Mouse (Mus musculus) intestine, postnatal 0 days (tissue): ENCODE data around the gene Sema6d. TPM values are rescaled to one million over a fixed set of nuclear protein-coding genes. Genes with fewer than 3 reads are reported as not detected.
A peak's percentile ranks its signal among the peaks of the same experiment; 100 is the strongest.

Source experiments
- ATAC-seq: fragments of 200-750 bp; cut with Nextera tagmentation; 2 replicates; pipeline ENCODE4 v1.8.0; 2017; ENCODE audit warnings: mild to moderate bottlenecking, moderate TSS enrichment, moderate library complexity
- H3K27ac ChIP-seq: fragments of 300-500 bp; sonication (generic); 2 replicates; pipeline ENCODE4 v1.5.1; 2014; ENCODE audit warnings: mild to moderate bottlenecking, low read depth, low read length, moderate library complexity
- H3K27me3 ChIP-seq: fragments of 300-500 bp; sonication (generic); replicated peaks from 2 replicates; pipeline ENCODE4 v1.6.1; 2014; ENCODE audit warnings: low read length, mixed read lengths; ENCODE audit not compliant: control insufficient read depth, insufficient read depth
- H3K36me3 ChIP-seq: fragments of 300-500 bp; sonication (generic); 2 replicates; pipeline ENCODE4 v1.6.1; 2014; ENCODE audit warnings: mild to moderate bottlenecking, moderate library complexity; ENCODE audit not compliant: control insufficient read depth, insufficient read depth
- H3K4me1 ChIP-seq: fragments of 300-500 bp; sonication (generic); replicated peaks from 2 replicates; pipeline ENCODE4 v1.6.1; 2014; ENCODE audit warnings: antibody characterized with exemption, low read length, mixed read lengths; ENCODE audit not compliant: control insufficient read depth, insufficient read depth
- H3K4me2 ChIP-seq: fragments of 300-500 bp; sonication (generic); replicated peaks from 2 replicates; pipeline ENCODE4 v1.6.1; 2014; ENCODE audit warnings: low read depth, mild to moderate bottlenecking, moderate library complexity
- H3K4me3 ChIP-seq: fragments of 300-500 bp; sonication (generic); 2 replicates; pipeline ENCODE4 v1.5.1; 2014; ENCODE audit warnings: low read depth, low read length
- H3K9ac ChIP-seq: fragments of 300-500 bp; sonication (generic); 2 replicates; pipeline ENCODE4 v1.6.1; 2014; ENCODE audit warnings: mild to moderate bottlenecking, low read depth, low read length
- H3K9me3 ChIP-seq: fragments of 300-500 bp; sonication (generic); 2 replicates; pipeline ENCODE4 v1.6.1; 2016; ENCODE audit warnings: mixed run types; ENCODE audit not compliant: control insufficient read depth
- CTCF ChIP-seq: sonication (generic); IDR thresholded peaks from 2 replicates; pipeline ENCODE4 v1.5.1; 2016; ENCODE audit warnings: low read depth, mild to moderate bottlenecking, control low read depth, antibody characterized with exemption, moderate library complexity
- WGBS: fragments of 180-500 bp; shearing (Covaris S2); extraction: QIAGEN DNeasy Blood & Tissue Kit; methylation state at CpG from one replicate; pipeline ENCODE4 v1.1.7; 2014; 5-methylcytosine and 5-hydroxymethylcytosine counted together
- polyA plus RNA-seq: library from polyadenylated mRNA; unstranded; fragments of >200 nt; fragmentation: Nextera tagmentation; extraction: Ambion mirVana; gene quantifications from 2 replicates; pipeline ENCODE4 v1.2.1, GENCODE M21; 2015

Sema6d gene
- polyA plus RNA-seq, 1 experiment from 2014 or later: 10.4 TPM

- Histone ChIP-seq H3K27me3 (no peaks in the 10 kb centered on the region), H3K4me3 (peak overlapping the region; percentile 84), H3K36me3 (no peaks in the 10 kb centered on the region), H3K4me1 (peaks cover 13% of the 10 kb centered on the region; the same call in 1 of the 2 replicates), H3K4me2 (peak overlapping the region; percentile 76), H3K27ac (peak overlapping the region; percentile 99), H3K9me3 (no peaks in the 10 kb centered on the region), H3K9ac (peak overlapping the region; percentile 91)
- ATAC-seq: peak; percentile 0; the same call in 1 of the 2 replicates
- under 1% methylated on average over 29 of the region's 39 CpGs for WGBS
- peak; percentile 19; the same call in 1 of the 2 replicates for TF ChIP-seq CTCF
Observed at GRCm38 (mm10) chr2:124610586-124611105, 520.9 kb downstream of the Sema6d start.

GRCm38 (mm10) chr2:124611226-124611625, 521.5 kb downstream of the Sema6d start:
- Histone ChIP-seq H3K9me3 (no peaks in the 10 kb centered on the region), H3K27ac (peak overlapping the region; percentile 99; the same call in 1 of the 2 replicates), H3K36me3 (no peaks in the 10 kb centered on the region; the same call in 1 of the 2 replicates), H3K4me2 (peak overlapping the region; percentile 76), H3K9ac (peak overlapping the region; percentile 91), H3K27me3 (no peaks in the 10 kb centered on the region), H3K4me1 (peaks cover 13% of the 10 kb centered on the region), H3K4me3 (peak overlapping the region; percentile 84)
- no peak for ATAC-seq
- 8% methylated on average over 13 of the region's 13 CpGs for WGBS
- TF ChIP-seq CTCF: no peak

GRCm38 (mm10) chr2:124612276-124612675, 522.5 kb downstream of the Sema6d start:
- no peak for ATAC-seq
- WGBS: 31% methylated on average over 6 of the region's 6 CpGs
- no peaks in the 10 kb centered on the region; the same call in 1 of the 2 replicates for H3K36me3 ChIP-seq

GRCm38 (mm10) chr2:124612727-124613510, 523.1 kb downstream of the Sema6d start:
- no peak overlapping the region for H3K27ac ChIP-seq
- H3K4me3 ChIP-seq: peak overlapping the region; percentile 84
- H3K9me3 ChIP-seq: no peaks in the 10 kb centered on the region
- H3K4me2 ChIP-seq: peak overlapping the region; percentile 76
- no peak overlapping the region for H3K9ac ChIP-seq
- TF ChIP-seq CTCF: no peak
- no peaks in the 10 kb centered on the region; the same call in 1 of the 2 replicates for H3K36me3 ChIP-seq
- H3K4me1 ChIP-seq: peaks cover 11% of the 10 kb centered on the region
- no peaks in the 10 kb centered on the region for H3K27me3 ChIP-seq
- no peak for ATAC-seq
- WGBS: 49% methylated on average over 10 of the region's 10 CpGs

More at GRCm38 (mm10) chr2:124612276-124612675, 522.5 kb downstream of the Sema6d start:
- Histone ChIP-seq H3K27ac (no peak overlapping the region), H3K4me1 (peaks cover 13% of the 10 kb centered on the region), H3K4me2 (peak overlapping the region; percentile 76), H3K9me3 (no peaks in the 10 kb centered on the region), H3K4me3 (peak overlapping the region; percentile 84), H3K27me3 (no peaks in the 10 kb centered on the region), H3K9ac (0 out of 2 replicates have a peak overlapping the region, but pooled peaks have one; percentile 91)
- TF ChIP-seq CTCF: no peak

- Histone ChIP-seq H3K27me3 (no peaks in the 10 kb centered on the region), H3K4me3 (peak overlapping the region; percentile 84; the same call in 1 of the 2 replicates), H3K36me3 (no peaks in the 10 kb centered on the region; the same call in 1 of the 2 replicates), H3K4me1 (peaks cover 9% of the 10 kb centered on the region), H3K4me2 (peak overlapping the region; percentile 76), H3K9me3 (no peaks in the 10 kb centered on the region), H3K9ac (no peak overlapping the region), H3K27ac (no peak overlapping the region)
- 41% methylated on average over 3 of the region's 3 CpGs for WGBS
- TF ChIP-seq CTCF: no peak
- ATAC-seq: no peak
Observed at GRCm38 (mm10) chr2:124613671-124614210, 524.0 kb downstream of the Sema6d start.

- H3K4me3 ChIP-seq: no peak overlapping the region
- H3K27ac ChIP-seq: no peak overlapping the region
- WGBS: 44% methylated on average over 4 of the region's 4 CpGs
- TF ChIP-seq CTCF: no peak
- no peaks in the 10 kb centered on the region for H3K9me3 ChIP-seq
- ATAC-seq: no peak
- H3K27me3 ChIP-seq: no peaks in the 10 kb centered on the region
- H3K36me3 ChIP-seq: no peaks in the 10 kb centered on the region; the same call in 1 of the 2 replicates
- peaks cover 20% of the 10 kb centered on the region for H3K4me1 ChIP-seq
- no peak overlapping the region; the same call in 1 of the 2 replicates for H3K4me2 ChIP-seq
- H3K9ac ChIP-seq: no peak overlapping the region
Observed at GRCm38 (mm10) chr2:124616746-124617145, 527.0 kb downstream of the Sema6d start.
